Mouse (Mus musculus) kidney, embryonic 14.5 days (tissue): ENCODE measurements around the gene Sppl2a. TPM values are rescaled to one million over a fixed set of nuclear protein-coding genes. Genes with fewer than 3 reads are reported as not detected.
"Not testable (repeated sequence)": the region's sequence is repeated elsewhere in the genome, so short reads cannot be mapped to it uniquely, and the experiment has no call there.

Experiments
- ATAC-seq: fragments of 200-750 bp; cut with Nextera tagmentation; 2 replicates; pipeline ENCODE4 v1.8.0; 2017; ENCODE audit warnings: moderate number of reproducible peaks, mild to moderate bottlenecking, moderate TSS enrichment, moderate library complexity; ENCODE audit not compliant: low FRiP score, low TSS enrichment
- H3K27ac ChIP-seq: fragments of 300-500 bp; sonication (generic); 2 replicates; pipeline ENCODE4 v1.5.1; 2014; ENCODE audit warnings: low read depth, mild to moderate bottlenecking, low read length, moderate library complexity, mixed read lengths
- H3K27me3 ChIP-seq: fragments of 300-500 bp; sonication (generic); 2 replicates; pipeline ENCODE4 v1.6.1; 2014; ENCODE audit warnings: mild to moderate bottlenecking, low read length; ENCODE audit not compliant: control insufficient read depth, insufficient read depth
- H3K36me3 ChIP-seq: fragments of 300-500 bp; sonication (generic); 2 replicates; pipeline ENCODE4 v1.6.1; 2014; ENCODE audit warnings: low read length, mixed read lengths; ENCODE audit not compliant: control insufficient read depth, insufficient read depth
- H3K4me1 ChIP-seq: fragments of 300-500 bp; sonication (generic); 2 replicates; pipeline ENCODE4 v1.6.1; 2014; ENCODE audit warnings: low read length, mixed read lengths; ENCODE audit not compliant: control insufficient read depth, insufficient read depth
- H3K4me2 ChIP-seq: fragments of 300-500 bp; sonication (generic); replicated peaks from 2 replicates; pipeline ENCODE4 v1.6.1; 2014; ENCODE audit warnings: low read depth, mild to moderate bottlenecking, low read length
- H3K4me3 ChIP-seq: fragments of 300-500 bp; sonication (generic); 2 replicates; pipeline ENCODE4 v1.5.1; 2014; ENCODE audit warnings: mild to moderate bottlenecking, low read length
- H3K9ac ChIP-seq: fragments of 300-500 bp; sonication (generic); 2 replicates; pipeline ENCODE4 v1.6.1; 2014; ENCODE audit warnings: low read depth, mild to moderate bottlenecking, low read length, moderate library complexity
- H3K9me3 ChIP-seq: fragments of 300-500 bp; sonication (generic); 2 replicates; pipeline ENCODE4 v1.6.1; 2016; ENCODE audit warnings: low read length; ENCODE audit not compliant: control insufficient read depth
- WGBS: fragments of 180-500 bp; shearing (Covaris S2); extraction: QIAGEN DNeasy Blood & Tissue Kit; methylation state at CpG from one replicate; pipeline ENCODE4 v1.1.7; 2014; 5-methylcytosine and 5-hydroxymethylcytosine counted together
- polyA plus RNA-seq: library from polyadenylated mRNA; unstranded; fragments of >200 nt; fragmentation: Nextera tagmentation; extraction: Ambion mirVana; gene quantifications from 2 replicates; pipeline ENCODE4 v1.2.1, GENCODE M21; 2014

Sppl2a gene
- polyA plus RNA-seq, 1 experiment from 2014 or later, result 47.0 TPM

GRCm38 (mm10) chr2:126882711-126883110 is 50.3 kb downstream of the Sppl2a start:
- not testable (repeated sequence) for ATAC-seq, H3K4me1 ChIP-seq, H3K4me2 ChIP-seq, H3K36me3 ChIP-seq, H3K27me3 ChIP-seq, H3K4me3 ChIP-seq, H3K9ac ChIP-seq, H3K9me3 ChIP-seq, H3K27ac ChIP-seq
- 49% methylated on average over 2 of the region's 2 CpGs for WGBS

DNA sequence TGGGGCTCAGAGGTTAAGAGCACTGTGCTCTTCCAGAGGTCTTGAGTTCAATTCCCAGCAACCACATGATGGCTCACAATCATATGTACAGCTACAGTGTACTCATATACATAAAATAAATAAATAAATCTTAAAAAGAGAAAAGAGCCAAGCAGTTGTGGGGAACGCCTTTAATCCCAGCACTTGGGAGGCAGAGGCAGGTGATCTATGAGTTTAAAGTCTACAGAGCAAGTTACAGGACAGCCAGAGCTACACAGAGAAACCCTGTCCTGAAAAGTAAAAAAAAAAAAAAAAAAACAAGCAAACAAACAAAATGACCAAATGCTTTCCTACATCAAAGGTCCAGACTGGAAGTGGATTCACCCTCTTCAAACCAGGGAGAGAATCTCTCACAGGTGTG is 55.0 kb downstream of the Sppl2a start:
- Histone ChIP-seq H3K4me1 (peaks cover 5% of the 10 kb centered on the region; the same call in 1 of the 2 replicates), H3K9ac (no peak overlapping the region), H3K27me3 (no peaks in the 10 kb centered on the region), H3K4me3 (no peak overlapping the region), H3K4me2 (no peak overlapping the region), H3K27ac (no peak overlapping the region), H3K9me3 (no peaks in the 10 kb centered on the region), H3K36me3 (no peaks in the 10 kb centered on the region)
- WGBS, result 88% methylated on average over 1 of the region's 1 CpGs
- no peak for ATAC-seq

DNA sequence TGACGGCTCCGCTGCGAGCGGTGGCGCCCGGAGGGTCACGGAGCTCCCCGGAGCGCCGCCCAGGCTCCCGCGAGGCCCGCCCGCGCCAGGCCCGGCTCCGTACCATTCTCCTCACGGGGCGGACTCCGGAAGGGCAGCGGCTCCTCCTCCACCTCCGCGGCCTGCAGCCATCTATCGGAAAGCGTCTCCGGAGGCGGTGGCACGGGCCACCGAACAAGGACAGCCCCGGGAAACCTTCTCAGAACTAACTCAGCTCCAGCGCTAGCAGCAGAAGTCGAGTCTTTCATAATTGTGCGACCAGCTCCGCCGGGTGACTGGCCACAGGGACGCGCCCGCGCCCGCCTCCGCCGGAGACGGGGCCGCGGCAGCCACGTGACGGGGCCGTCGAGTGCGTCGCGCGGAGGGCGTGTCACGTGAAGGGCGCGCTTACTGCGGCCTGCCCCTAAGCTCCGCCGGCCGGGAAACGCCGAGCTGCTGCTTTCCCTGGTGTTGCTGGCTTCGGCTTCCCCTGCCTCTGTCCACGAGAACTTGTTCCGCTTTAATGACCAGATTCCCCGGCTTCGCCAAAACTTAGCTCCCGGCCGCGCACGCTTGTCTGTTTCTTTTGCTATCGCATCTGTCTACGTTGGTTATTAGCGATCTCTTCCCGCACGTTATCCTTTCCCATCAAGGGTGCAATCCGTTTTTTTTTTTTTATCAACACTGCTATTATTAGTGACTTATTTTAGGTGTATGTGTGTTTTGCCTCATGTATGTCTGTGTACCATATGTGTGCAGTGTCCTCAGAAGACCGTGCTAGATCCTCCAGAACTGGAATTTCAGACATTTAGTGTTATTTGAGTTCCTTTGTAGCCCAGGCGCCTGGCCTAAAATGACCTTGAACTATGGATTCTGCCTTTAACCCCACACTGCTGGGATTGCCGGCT is 56.9 kb downstream of the Sppl2a start, which contains the start of gene Trpm7:
Trpm7 (minus strand) TSS at position 360 of the 926 bp plus-strand sequence.
- Histone ChIP-seq H3K27me3 (no peaks in the 10 kb centered on the region), H3K4me3 (peak within 1 kb of the TSS; percentile 72), H3K9me3 (no peaks in the 10 kb centered on the region), H3K4me2 (peak within 1 kb of the TSS; percentile 48), H3K27ac (peak within 1 kb of the TSS; percentile 99), H3K9ac (peak within 1 kb of the TSS; percentile 86), H3K36me3 (no peaks in the 10 kb centered on the region), H3K4me1 (peaks cover 5% of the 10 kb centered on the region; the same call in 1 of the 2 replicates)
- ATAC-seq, result peak; percentile 98
- under 1% methylated on average over 81 of the region's 81 CpGs for WGBS

GRCm38 (mm10) chr2:126875516-126875835 is 57.6 kb downstream of the Sppl2a start:
- peak; percentile 56 for ATAC-seq
- H3K4me1 ChIP-seq, result peaks cover 5% of the 10 kb centered on the region; the same call in 1 of the 2 replicates
- no peaks in the 10 kb centered on the region for H3K36me3 ChIP-seq
- peak overlapping the region; percentile 99 for H3K27ac ChIP-seq
- peak overlapping the region; percentile 86 for H3K9ac ChIP-seq
- H3K27me3 ChIP-seq, result no peaks in the 10 kb centered on the region
- H3K4me3 ChIP-seq, result peak overlapping the region; percentile 72
- under 1% methylated on average over 18 of the region's 18 CpGs for WGBS
- peak overlapping the region; percentile 48 for H3K4me2 ChIP-seq
- no peaks in the 10 kb centered on the region for H3K9me3 ChIP-seq

- peak overlapping the region; percentile 86 for H3K9ac ChIP-seq
- peak overlapping the region; percentile 48 for H3K4me2 ChIP-seq
- peak overlapping the region; percentile 72 for H3K4me3 ChIP-seq
- H3K27ac ChIP-seq, result peak overlapping the region; percentile 99
- 23% methylated on average over 13 of the region's 13 CpGs for WGBS
- H3K36me3 ChIP-seq, result no peaks in the 10 kb centered on the region
- no peaks in the 10 kb centered on the region for H3K27me3 ChIP-seq
- peaks cover 5% of the 10 kb centered on the region; the same call in 1 of the 2 replicates for H3K4me1 ChIP-seq
- no peaks in the 10 kb centered on the region for H3K9me3 ChIP-seq
- ATAC-seq, result peak; percentile 26; the same call in 1 of the 2 replicates
These were observed 58.1 kb downstream of the Sppl2a start for GRCm38 (mm10) chr2:126874809-126875515.

DNA sequence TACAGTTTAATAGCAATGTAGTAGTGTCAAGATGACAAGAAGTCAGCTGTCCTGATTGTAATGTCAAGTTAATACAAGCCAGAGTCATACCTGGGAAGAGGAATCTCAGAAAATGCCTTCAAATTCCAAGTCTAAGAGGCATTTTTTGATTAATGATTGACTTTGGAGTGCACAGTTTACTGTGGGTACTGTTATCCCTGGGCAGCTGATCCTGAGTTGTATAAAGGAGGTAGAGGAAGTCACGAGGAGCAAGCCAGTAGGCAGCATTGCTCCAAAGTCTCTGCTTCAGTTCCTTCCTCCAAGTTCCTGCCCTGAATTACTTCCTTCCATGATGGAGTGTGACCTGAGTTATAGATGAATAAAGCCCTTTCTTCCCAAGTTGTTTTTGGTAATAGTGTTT is 66.7 kb downstream of the Sppl2a start:
- no peak overlapping the region for H3K4me2 ChIP-seq
- WGBS, result 64% methylated on average over 1 of the region's 1 CpGs
- H3K27ac ChIP-seq, result no peak overlapping the region
- no peak overlapping the region for H3K4me3 ChIP-seq
- H3K9me3 ChIP-seq, result no peaks in the 10 kb centered on the region
- H3K36me3 ChIP-seq, result no peaks in the 10 kb centered on the region
- no peak for ATAC-seq
- H3K4me1 ChIP-seq, result no peaks in the 10 kb centered on the region
- H3K9ac ChIP-seq, result no peak overlapping the region
- no peaks in the 10 kb centered on the region for H3K27me3 ChIP-seq

DNA sequence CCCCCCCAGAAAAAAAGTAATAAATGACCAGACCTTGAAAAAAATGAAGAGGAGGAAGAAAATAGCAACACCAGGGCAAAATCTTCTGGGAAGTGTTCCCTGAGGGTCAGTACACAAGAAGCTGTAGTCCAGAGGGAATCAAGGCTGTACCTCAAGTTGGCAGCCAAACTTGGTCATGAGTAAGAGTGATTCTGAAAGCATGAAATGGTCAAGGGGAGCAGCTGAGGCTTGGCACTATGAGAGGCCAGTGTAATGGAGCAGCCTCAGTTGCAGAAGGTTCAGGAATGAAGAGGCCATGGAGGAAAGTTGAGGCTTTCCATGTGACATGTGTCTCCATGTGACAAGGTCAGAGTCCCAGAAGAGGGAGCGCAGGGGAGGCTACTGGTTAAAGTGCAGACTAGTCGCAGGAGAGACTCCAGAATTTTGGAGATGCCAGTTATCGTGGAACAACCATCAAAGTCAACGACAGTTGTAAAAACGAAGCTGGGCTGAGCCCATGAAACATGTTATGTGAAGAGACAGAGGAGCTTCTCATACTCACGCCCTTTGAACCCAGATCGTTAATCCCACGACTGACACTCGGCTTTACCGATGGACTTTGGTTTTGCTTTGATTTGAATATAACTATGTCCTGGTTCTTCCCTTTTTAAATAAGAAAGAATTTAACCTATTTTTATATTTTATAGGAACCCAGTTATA is 67.4 kb downstream of the Sppl2a start:
- H3K4me3 ChIP-seq, result no peak overlapping the region
- H3K27me3 ChIP-seq, result no peaks in the 10 kb centered on the region
- no peaks in the 10 kb centered on the region for H3K36me3 ChIP-seq
- no peak overlapping the region for H3K9ac ChIP-seq
- H3K4me1 ChIP-seq, result no peaks in the 10 kb centered on the region
- H3K27ac ChIP-seq, result no peak overlapping the region
- no peak for ATAC-seq
- 55% methylated on average over 10 of the region's 10 CpGs for WGBS
- H3K4me2 ChIP-seq, result no peak overlapping the region
- H3K9me3 ChIP-seq, result no peaks in the 10 kb centered on the region

- Histone ChIP-seq H3K4me2 (no peak overlapping the region), H3K9me3 (no peaks in the 10 kb centered on the region), H3K27me3 (no peaks in the 10 kb centered on the region), H3K4me3 (no peak overlapping the region), H3K9ac (no peak overlapping the region), H3K36me3 (no peaks in the 10 kb centered on the region), H3K4me1 (no peaks in the 10 kb centered on the region), H3K27ac (no peak overlapping the region)
- no peak for ATAC-seq
- 93% methylated on average over 3 of the region's 3 CpGs for WGBS
These were observed 68.0 kb downstream of the Sppl2a start for GRCm38 (mm10) chr2:126865026-126865425.
